Mouse (Mus musculus) ES-CJ7 (cell line): ENCODE data around the gene Rftn1.
"Not testable (repeated sequence)": the region's sequence is repeated elsewhere in the genome, so short reads cannot be mapped to it uniquely, and the experiment has no call there.

Experiments
- DNase-seq: peaks from one replicate; pipeline ENCODE4 v3.0.0; 2011; ENCODE audit warnings: low read depth, low spot score

Gene Rftn1

GRCm38 (mm10) chr17:50127045-50127813 lies 63.2 kb downstream of the Rftn1 start:
- DNase-seq = no peak

- no peak for DNase-seq
Observed at GRCm38 (mm10) chr17:50126545-50126944, 63.9 kb downstream of the Rftn1 start.

- DNase-seq = no peak
Observed at GRCm38 (mm10) chr17:50125900-50126299, 64.6 kb downstream of the Rftn1 start.

DNA sequence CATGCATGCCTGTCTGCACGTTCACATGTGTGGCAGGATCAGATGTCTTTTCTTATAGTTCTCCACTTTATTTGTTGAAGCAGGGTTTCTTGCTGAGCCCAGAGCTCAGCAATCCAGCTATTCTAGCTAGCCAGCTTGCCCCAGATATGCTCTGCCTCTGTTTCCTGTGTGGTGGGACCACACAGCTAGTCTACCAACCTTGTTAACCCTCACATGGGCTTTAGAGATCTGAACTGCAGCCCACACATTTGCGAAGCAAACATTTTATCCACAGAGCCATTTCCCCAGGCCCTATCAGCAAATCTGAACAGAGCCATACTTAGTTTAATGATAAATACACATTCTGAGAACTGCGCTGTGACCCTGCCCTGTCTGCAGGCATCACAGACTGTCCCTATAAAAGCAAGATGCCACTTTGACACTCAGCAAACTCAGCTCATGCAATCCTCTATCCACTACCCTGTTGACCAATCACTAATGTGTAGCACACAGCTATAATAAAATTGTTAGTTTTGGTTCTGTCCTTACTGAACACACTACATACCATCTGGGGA lies 65.2 kb downstream of the Rftn1 start:
- no peak for DNase-seq

DNA sequence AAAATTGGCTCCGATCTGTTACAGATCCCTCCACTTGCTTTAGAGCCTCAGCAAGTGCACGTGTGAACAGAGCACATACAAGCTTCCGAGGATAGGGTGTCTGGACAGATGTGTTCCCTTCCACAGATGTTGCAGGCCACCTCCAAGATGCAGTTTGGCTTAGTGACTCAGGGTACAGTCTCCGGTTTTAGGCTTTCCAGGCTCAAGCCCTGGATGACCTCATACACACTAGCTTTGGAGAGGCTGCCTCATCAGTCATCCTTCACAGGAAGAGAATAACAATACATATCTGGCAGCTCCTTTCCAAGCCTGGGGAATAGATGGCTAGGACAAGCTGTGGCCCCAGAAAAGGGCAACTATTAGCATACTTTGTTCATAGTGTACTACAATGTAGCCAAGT lies 65.8 kb downstream of the Rftn1 start:
- DNase-seq = no peak

GRCm38 (mm10) chr17:50122555-50122954 lies 67.9 kb downstream of the Rftn1 start:
- DNase-seq = no peak

- DNase-seq = no peak
Observed at GRCm38 (mm10) chr17:50120098-50120497, 70.4 kb downstream of the Rftn1 start.

DNA sequence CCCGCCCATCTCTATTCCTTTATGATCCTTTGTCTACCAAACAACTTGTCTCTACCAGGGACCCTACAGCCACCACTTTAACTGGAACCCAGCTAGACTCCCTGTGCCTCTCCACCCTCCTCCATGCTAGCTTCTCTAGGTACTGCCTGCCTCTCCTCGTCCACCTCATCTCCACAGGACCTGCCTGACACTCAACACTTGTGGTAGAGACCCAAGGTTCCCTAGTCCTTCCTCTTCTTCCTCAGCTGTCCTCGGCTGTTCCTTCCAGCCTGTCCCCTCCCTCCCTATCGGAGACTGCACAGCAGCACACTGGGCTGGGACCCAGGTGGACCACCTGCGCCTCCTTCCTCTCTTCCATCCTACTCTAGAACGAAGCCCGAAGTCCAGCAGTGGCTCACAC lies 73.0 kb downstream of the Rftn1 start:
- DNase-seq = no peak

- no peak for DNase-seq
Observed at GRCm38 (mm10) chr17:50116980-50117379, 73.5 kb downstream of the Rftn1 start.

DNA sequence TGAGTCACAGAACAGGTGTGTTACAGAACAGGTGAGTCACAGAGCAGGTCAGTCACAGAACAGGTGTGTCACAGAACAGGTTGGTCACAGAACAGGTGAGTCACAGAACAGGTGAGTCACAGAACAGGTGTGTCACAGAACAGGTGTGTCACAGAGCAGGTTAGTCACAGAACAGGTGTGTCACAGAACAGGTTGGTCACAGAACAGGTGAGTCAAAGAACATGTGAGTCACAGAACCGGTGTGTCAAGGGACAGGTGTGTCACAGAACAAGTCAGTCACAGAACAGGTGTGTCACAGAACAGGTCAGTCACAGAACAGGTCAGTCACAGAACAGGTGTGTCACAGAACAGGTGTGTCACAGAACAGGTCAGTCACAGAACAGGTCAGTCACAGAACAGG lies 74.1 kb downstream of the Rftn1 start:
- DNase-seq = not testable (repeated sequence)

DNA sequence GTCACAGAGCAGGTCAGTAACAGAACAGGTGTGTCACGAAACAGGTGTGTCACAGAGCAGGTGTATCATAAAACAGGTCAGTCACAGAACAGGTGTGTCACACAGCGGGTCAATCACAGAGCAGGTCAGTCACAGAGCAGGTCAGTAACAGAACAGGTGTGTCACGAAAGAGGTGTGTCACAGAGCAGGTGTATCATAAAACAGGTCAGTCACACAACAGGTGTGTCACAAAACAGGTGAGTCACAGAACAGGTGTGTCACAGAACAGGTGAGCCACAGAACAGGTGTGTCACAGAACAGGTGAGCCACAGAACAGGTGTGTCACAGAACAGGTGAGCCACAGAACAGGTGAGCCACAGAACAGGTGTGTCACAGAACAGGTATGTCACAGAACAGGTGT lies 74.8 kb downstream of the Rftn1 start:
- DNase-seq = not testable (repeated sequence)

- DNase-seq = no peak
Observed at GRCm38 (mm10) chr17:50114659-50115058, 75.8 kb downstream of the Rftn1 start.

DNA sequence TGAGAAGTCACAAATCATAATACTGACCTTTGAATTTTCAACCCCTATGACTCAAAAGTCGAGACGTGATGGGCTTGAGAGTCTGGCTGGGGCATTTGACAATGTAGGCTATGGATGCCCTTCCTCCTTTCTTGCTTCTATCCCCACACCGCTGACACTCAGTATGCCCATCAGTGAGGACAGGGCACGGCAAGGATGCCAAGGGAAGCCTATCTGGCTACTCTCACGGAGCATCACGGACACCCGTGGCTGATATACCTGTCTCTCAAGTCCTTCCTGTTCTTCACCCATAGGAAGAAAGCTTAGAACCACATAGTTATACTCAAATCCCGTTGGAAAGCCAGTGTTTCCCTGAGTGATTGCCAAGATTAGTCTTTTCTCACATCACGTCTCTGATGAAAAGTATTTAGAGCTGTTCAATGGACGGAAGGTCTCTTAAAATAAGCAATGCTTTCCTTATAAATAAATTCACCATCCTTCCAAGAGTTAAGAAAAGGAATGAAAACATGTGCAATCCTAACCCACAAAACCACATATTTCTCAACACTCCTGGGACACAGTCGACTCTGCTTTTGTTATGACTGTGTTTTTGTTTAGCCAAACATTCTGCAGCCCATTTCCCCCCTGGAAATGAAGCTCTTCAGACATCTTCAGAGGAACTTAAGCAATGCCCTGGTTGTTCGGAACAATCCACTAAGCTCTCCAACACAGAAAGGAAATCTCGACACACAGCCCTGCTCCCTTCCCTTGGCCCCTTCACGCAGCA lies 79.6 kb downstream of the Rftn1 start:
- DNase-seq = no peak

- no peak for DNase-seq
Observed at GRCm38 (mm10) chr17:50106811-50107210, 83.7 kb downstream of the Rftn1 start.

GRCm38 (mm10) chr17:50104131-50104530 lies 86.3 kb downstream of the Rftn1 start:
- no peak for DNase-seq

DNA sequence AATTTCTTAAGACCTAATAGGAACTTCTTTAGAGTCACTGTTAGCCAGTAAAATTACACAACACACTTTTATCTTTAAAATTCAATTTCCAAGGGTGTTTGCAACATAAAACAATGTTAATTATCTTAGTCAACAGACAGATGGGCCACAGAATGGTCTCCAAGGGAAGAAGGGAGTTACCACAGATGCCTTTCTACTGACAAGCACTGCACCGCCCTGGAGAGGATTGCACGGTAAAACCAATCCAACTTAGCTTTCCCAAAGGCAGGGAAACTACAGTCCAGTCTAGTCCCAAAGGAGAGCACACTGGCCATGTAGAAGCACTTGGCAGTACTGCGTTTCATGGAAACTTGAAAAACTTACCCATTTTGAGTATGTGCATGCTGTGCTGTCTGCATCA lies 89.1 kb downstream of the Rftn1 start:
- no peak for DNase-seq

- no peak for DNase-seq
Observed at GRCm38 (mm10) chr17:50100070-50100469, 90.4 kb downstream of the Rftn1 start.

DNA sequence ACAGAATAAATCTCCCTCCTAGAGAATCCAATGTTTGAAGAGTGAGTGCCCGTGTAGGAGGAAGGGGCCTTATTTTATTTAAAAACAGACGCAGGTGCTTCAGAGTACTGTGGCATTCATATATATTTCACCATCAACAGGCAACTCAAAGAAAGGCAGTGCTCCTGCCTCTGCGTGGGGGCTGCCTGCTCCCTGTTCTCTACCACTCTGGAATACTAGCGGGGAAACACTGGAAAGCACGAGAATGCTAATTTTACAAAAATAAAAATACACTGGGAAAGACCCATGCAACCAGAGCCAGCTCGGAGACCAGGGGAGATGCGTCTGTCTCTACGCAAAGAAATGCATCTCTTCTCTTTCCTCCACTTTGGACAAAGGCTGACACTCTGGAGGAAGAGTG lies 91.1 kb downstream of the Rftn1 start:
- no peak for DNase-seq

DNA sequence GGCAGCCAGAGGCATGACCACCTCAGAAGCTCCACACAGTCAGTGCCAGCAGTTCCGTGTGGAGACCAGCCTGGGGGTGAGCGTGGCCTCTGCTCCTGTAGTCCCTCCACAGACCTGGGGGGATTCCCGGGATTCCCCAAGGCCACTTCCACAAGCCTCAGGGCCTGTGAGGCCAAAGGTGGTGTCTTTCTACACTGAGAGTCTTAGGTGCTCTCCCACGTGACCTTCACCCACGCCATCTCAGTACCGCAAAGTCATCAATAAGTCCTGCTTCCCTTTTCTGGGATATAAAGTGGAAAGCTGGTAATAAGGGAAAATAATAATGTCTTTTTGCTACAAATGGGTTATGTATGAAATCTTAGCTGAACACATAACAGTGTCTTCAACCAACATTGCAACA lies 92.2 kb downstream of the Rftn1 start:
- no peak for DNase-seq

GRCm38 (mm10) chr17:50097831-50098230 lies 92.6 kb downstream of the Rftn1 start:
- DNase-seq = no peak

DNA sequence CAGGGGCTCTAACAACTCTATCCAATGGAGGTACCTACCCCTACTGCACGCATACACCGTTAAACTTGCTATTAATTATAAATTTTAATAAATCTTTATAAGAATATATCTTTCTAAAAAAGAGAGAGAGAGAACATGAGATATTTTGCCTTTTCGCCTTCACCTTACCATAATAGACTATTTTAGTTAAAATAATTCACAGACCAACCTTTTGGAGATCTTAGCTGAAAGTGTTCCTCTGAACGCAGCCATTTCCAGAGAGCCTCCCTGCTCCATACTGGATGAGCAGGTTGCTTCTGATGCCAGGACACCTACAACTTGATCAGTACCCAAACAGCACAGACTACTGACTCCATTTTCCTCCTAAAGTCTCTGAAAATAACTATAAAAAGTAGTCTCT lies 94.2 kb downstream of the Rftn1 start:
- DNase-seq = no peak

GRCm38 (mm10) chr17:50094596-50094995 lies 95.9 kb downstream of the Rftn1 start:
- no peak for DNase-seq

GRCm38 (mm10) chr17:50094077-50094476 lies 96.4 kb downstream of the Rftn1 start:
- DNase-seq = no peak
